In genomic region chr2:27677411-27678310, GRCm38 (mm10) we compare ENCODE assay signal across 8 mouse cellular contexts. TPM values are rescaled to one million over a fixed set of nuclear protein-coding genes. Genes with fewer than 3 reads are reported as not detected.
DNase-seq lines count a peak whose midpoint lies in the region; ATAC-seq and TF ChIP-seq lines count a peak whose summit lies in the region.

No protein-coding gene starts in this region.

- peak overlapping the region; percentile 89 for H3K4me2 ChIP-seq in stomach, embryonic 16.5 days (ENCODE audit: low read depth, low read length)

- DNase-seq in B cell, adult 2 months = peak; percentile 8 to 19
- peak; percentile 66 to 69 for DNase-seq in cerebellum, postnatal 10 days
- DNase-seq in gastrocnemius, postnatal 4 days (ENCODE audit: low spot score in 2 of 2) = peak; percentile 47 to 62
- DNase-seq in kidney, adult 18-20 months = peak; percentile 69
- DNase-seq in lung, postnatal 10 days = peak; percentile 63

- WGBS in stomach, embryonic 16.5 days = under 1% methylated on average over 56 of the region's 77 CpGs

- TF ChIP-seq CTCF in E14TG2a.4 (conservative IDR thresholded peaks at IDR 0.05; ENCODE audit: low read length) = no peak

- ATAC-seq in stomach, embryonic 16.5 days (ENCODE audit: insufficient read depth, low FRiP score) = no peak
- no peak for ATAC-seq in monocyte, adult 5-6 weeks (replicated peaks; ENCODE audit: insufficient number of reproducible peaks, low FRiP score, low TSS enrichment, poor library complexity, severe bottlenecking)

- peaks cover 54% of the 10 kb centered on the region for H3K4me1 ChIP-seq in E14TG2a.4 (replicated peaks; ENCODE audit: low read depth, low read length)
- peaks cover 65% of the 10 kb centered on the region for H3K4me1 ChIP-seq in stomach, embryonic 16.5 days (ENCODE audit: control insufficient read depth, insufficient read depth, low read length)

- H3K36me3 ChIP-seq in E14TG2a.4 (ENCODE audit: insufficient read depth, low read length) = no peaks in the 10 kb centered on the region
- no peaks in the 10 kb centered on the region for H3K36me3 ChIP-seq in stomach, embryonic 16.5 days (ENCODE audit: control insufficient read depth, insufficient read depth, low read length)

- H3K27ac ChIP-seq in stomach, embryonic 16.5 days (ENCODE audit: low read length) = peak overlapping the region; percentile 97

- H3K9me3 ChIP-seq in E14TG2a.4 (ENCODE audit: low read length) = no peaks in the 10 kb centered on the region
- H3K9me3 ChIP-seq in stomach, embryonic 16.5 days (replicated peaks; ENCODE audit: control insufficient read depth, low read length) = no peaks in the 10 kb centered on the region

- peak overlapping the region; percentile 98 for H3K9ac ChIP-seq in stomach, embryonic 16.5 days (ENCODE audit: low read length)

- H3K4me3 ChIP-seq in E14TG2a.4 (replicated peaks; ENCODE audit: low read length) = peak overlapping the region; percentile 88
- H3K4me3 ChIP-seq in stomach, embryonic 16.5 days (replicated peaks; ENCODE audit: low read length) = peak overlapping the region; percentile 88

- H3K27me3 ChIP-seq in E14TG2a.4 (ENCODE audit: insufficient read depth, low read length) = peaks cover 74% of the 10 kb centered on the region
- no peaks in the 10 kb centered on the region for H3K27me3 ChIP-seq in stomach, embryonic 16.5 days (ENCODE audit: control insufficient read depth, insufficient read depth, low read length)

RNA-seq across cellular contexts. Expression of gene Rxra, which starts 1.4 kb away (rescaled TPM):
- 10 to 100 TPM; 59.0 to 60.2 TPM for total RNA-seq in gastrocnemius, postnatal 4 days (2021)
- polyA plus RNA-seq in stomach, embryonic 16.5 days (2015; fragmentation: Nextera tagmentation; extraction: Ambion mirVana) = 11.9 and 12.4 TPM in 2 replicates
- total RNA-seq in monocyte, adult 5-6 weeks (2017) = 19.7 to 21.3 TPM (median 21.2 TPM) in 3 replicates

Comparison
In these comparisons a context has a peak if more than half of its experiments do, and no peak if none do; other contexts are left out.
1. DNase-seq: peak in every context shown above with its lines; median percentile 69 in kidney, adult 18-20 months; 68 in cerebellum, postnatal 10 days; 63 in lung, postnatal 10 days; 54 in gastrocnemius, postnatal 4 days; 14 in B cell, adult 2 months.